In genomic region chr2:181220361-181220760, GRCm38 (mm10) we compare ENCODE assay signal across 9 mouse cellular contexts. TPM values are rescaled to one million over a fixed set of nuclear protein-coding genes. Genes with fewer than 3 reads are reported as not detected.
DNase-seq lines count a peak whose midpoint lies in the region; ATAC-seq and TF ChIP-seq lines count a peak whose summit lies in the region.
"Had no signal": no experiment of that assay in that cellular context is flagged by ENCODE, and none has a peak within 500 bp of the region (broad histone marks: within the 10 kb centered on the region; RNA-seq: fewer than 3 reads in every experiment).

No protein-coding gene starts in this region.

- H3K9ac ChIP-seq in heart, embryonic 14.5 days (ENCODE audit: low read length), result 0 out of 2 replicates have a peak overlapping the region, but pooled peaks have one; percentile 28
- H3K9ac ChIP-seq in liver, embryonic 14.5 days (replicated peaks), result no peak overlapping the region

- H3K4me2 ChIP-seq in heart, embryonic 14.5 days (ENCODE audit: low read length), result peak overlapping the region; percentile 70
- H3K4me2 ChIP-seq in liver, embryonic 14.5 days (ENCODE audit: low read depth), result peak overlapping the region; percentile 49

- peaks cover 4% of the 10 kb centered on the region; the same call in 1 of the 2 replicates for H3K27me3 ChIP-seq in heart, embryonic 14.5 days (ENCODE audit: control insufficient read depth, insufficient read depth, low read length)
- peaks cover 33% of the 10 kb centered on the region for H3K27me3 ChIP-seq in hindbrain, embryonic 10.5 days (ENCODE audit: insufficient read depth, poor library complexity, severe bottlenecking)
- peaks cover 6% of the 10 kb centered on the region for H3K27me3 ChIP-seq in liver, embryonic 14.5 days (ENCODE audit: control insufficient read depth, insufficient read depth, low read length)

- H3K27ac ChIP-seq in heart, embryonic 14.5 days (replicated peaks in 1 of 2; ENCODE audit: control insufficient read depth in 1 of 2, insufficient read depth in 1 of 2, low read depth in 2 of 2, low read length in 2 of 2), result 0 out of 4 replicates have a peak overlapping the region, but pooled peaks of 1 of the 2 experiments have one; percentile 1
- H3K27ac ChIP-seq in brown adipose tissue, adult 24 weeks (replicated peaks; ENCODE audit: low read depth, low read length), result peak overlapping the region; percentile 35
- peak overlapping the region; percentile 69; the same call in 1 of the 2 replicates for H3K27ac ChIP-seq in hindbrain, embryonic 10.5 days
- H3K27ac ChIP-seq in liver, embryonic 14.5 days, result no peak overlapping the region

- DNase-seq in heart, adult 9 months (ENCODE audit: low spot score in 2 of 2), result no peak
- no peak for DNase-seq in hindbrain, embryonic 10.5 days (ENCODE audit: low spot score)
- DNase-seq in liver, embryonic 14.5 days (ENCODE audit: low read depth in 3 of 3, low spot score in 3 of 3), result no peak
- no peak for DNase-seq in left cerebral cortex, adult 9 months (ENCODE audit: low spot score in 2 of 2)

- no peaks in the 10 kb centered on the region for H3K9me3 ChIP-seq in heart, embryonic 14.5 days (ENCODE audit: control insufficient read depth, low read length)
- H3K9me3 ChIP-seq in hindbrain, embryonic 10.5 days, result no peaks in the 10 kb centered on the region
- no peaks in the 10 kb centered on the region for H3K9me3 ChIP-seq in liver, embryonic 14.5 days (ENCODE audit: control insufficient read depth, low read length)

- H3K4me1 ChIP-seq in heart, embryonic 14.5 days (ENCODE audit: control insufficient read depth in 2 of 2, insufficient read depth in 2 of 2, low read length in 2 of 2), result peaks cover 8 to 11% of the 10 kb centered on the region in 2 experiments; a peak in 3 of 4 replicates
- peaks cover 12% of the 10 kb centered on the region; the same call in 1 of the 2 replicates for H3K4me1 ChIP-seq in brown adipose tissue, adult 24 weeks (ENCODE audit: control insufficient read depth, insufficient read depth, insufficient read length, low read length)
- peaks cover 29% of the 10 kb centered on the region for H3K4me1 ChIP-seq in hindbrain, embryonic 10.5 days (replicated peaks)
- peaks cover 6 to 15% of the 10 kb centered on the region in 2 experiments for H3K4me1 ChIP-seq in liver, embryonic 14.5 days (replicated peaks; ENCODE audit: control insufficient read depth in 2 of 2, insufficient read depth in 2 of 2, low read length in 1 of 2)

- 64% methylated on average over 2 of the region's 2 CpGs for WGBS in heart, embryonic 14.5 days
- 57% methylated on average over 2 of the region's 2 CpGs for WGBS in hindbrain, embryonic 10.5 days
- WGBS in liver, embryonic 14.5 days (ENCODE audit: insufficient replicate concordance), result 15% methylated on average over 2 of the region's 2 CpGs

- no peak for TF ChIP-seq CTCF in liver, embryonic 14.5 days (IDR thresholded peaks at IDR 0.05; ENCODE audit: low read depth)

- no peaks in the 10 kb centered on the region for H3K36me3 ChIP-seq in heart, embryonic 14.5 days (ENCODE audit: control insufficient read depth, insufficient read depth, low read length)
- no peaks in the 10 kb centered on the region for H3K36me3 ChIP-seq in hindbrain, embryonic 10.5 days
- no peaks in the 10 kb centered on the region for H3K36me3 ChIP-seq in liver, embryonic 14.5 days (replicated peaks; ENCODE audit: control insufficient read depth, insufficient read depth, low read depth)

- no peak for TF ChIP-seq EP300 in liver, embryonic 14.5 days (IDR thresholded peaks at IDR 0.05; ENCODE audit: low read depth)

- H3K4me3 ChIP-seq in heart, embryonic 14.5 days (ENCODE audit: control insufficient read depth in 1 of 2, insufficient read depth in 1 of 2, low read depth in 1 of 2, low read length in 2 of 2), result peak overlapping the region in 1 of 2 experiments; percentile 35; a peak in 2 of 4 replicates
- H3K4me3 ChIP-seq in brown adipose tissue, adult 24 weeks (ENCODE audit: insufficient read depth, low read depth, low read length), result no peak overlapping the region
- H3K4me3 ChIP-seq in hindbrain, embryonic 10.5 days, result peak overlapping the region; percentile 51
- no peak overlapping the region for H3K4me3 ChIP-seq in liver, embryonic 14.5 days (ENCODE audit: insufficient read depth in 1 of 2, low read depth in 2 of 2, low read length in 2 of 2)

- ATAC-seq in heart, embryonic 14.5 days (ENCODE audit: insufficient number of reproducible peaks, insufficient read depth, low FRiP score, low read depth), result no peak
- no peak for ATAC-seq in liver, embryonic 14.5 days (ENCODE audit: insufficient read depth)
- ATAC-seq in activated CD4-positive, CD25-positive, alpha-beta regulatory T cell, adult 4 months, result no peak
- no peak for ATAC-seq in megakaryocyte progenitor cell, adult 5-6 weeks (replicated peaks; ENCODE audit: poor library complexity)

RNA-seq across cellular contexts. Expression of gene Fndc11, which starts 0.5 kb away (rescaled TPM):
- polyA plus RNA-seq in heart, embryonic 14.5 days (2014; fragmentation: Nextera tagmentation; extraction: Ambion mirVana), result not detected in 2 replicates
- polyA plus RNA-seq in brown adipose tissue, adult 24 weeks (2012; ENCODE audit: insufficient read depth, insufficient read length, missing spikeins), result not detected in 2 replicates
- polyA plus RNA-seq in hindbrain, embryonic 10.5 days (2016; fragmentation: Nextera tagmentation; extraction: Ambion mirVana), result 0.26 and 0.32 TPM in 2 replicates
- 0.22 and 0.25 TPM in 2 replicates for polyA plus RNA-seq in liver, embryonic 14.5 days (2012; rRNA removed)
- 0.14 and 0.24 TPM in 2 replicates for polyA plus RNA-seq in liver, embryonic 14.5 days (2014; fragmentation: Nextera tagmentation; extraction: Ambion mirVana)
- 1 to 10 TPM in 1 of 2 experiments, under 1 TPM in 1; 0.73 to 1.1 TPM for polyA plus RNA-seq in activated CD4-positive, CD25-positive, alpha-beta regulatory T cell, adult 4 months (2017; shearing (Covaris generic))
- not detected in 2 replicates for total RNA-seq in megakaryocyte progenitor cell, adult 5-6 weeks (2015)
- not detected in 2 replicates for total RNA-seq in megakaryocyte progenitor cell, adult 5-6 weeks (2017)
- total RNA-seq: MEL had no signal

RNA-seq across cellular contexts. Expression of gene Srms, which starts 7.4 kb away (rescaled TPM):
- 0.08 and 0.09 TPM in 2 replicates for polyA plus RNA-seq in heart, embryonic 14.5 days (2014; fragmentation: Nextera tagmentation; extraction: Ambion mirVana)
- 1.1 and 1.5 TPM in 2 replicates for polyA plus RNA-seq in brown adipose tissue, adult 24 weeks (2012; ENCODE audit: insufficient read depth, insufficient read length, missing spikeins)
- polyA plus RNA-seq in hindbrain, embryonic 10.5 days (2016; fragmentation: Nextera tagmentation; extraction: Ambion mirVana), result 0.07 TPM in 1 of 2 replicates, not detected in the other
- polyA plus RNA-seq in liver, embryonic 14.5 days (2012; rRNA removed), result 0.15 and 0.19 TPM in 2 replicates
- 0.22 and 0.39 TPM in 2 replicates for polyA plus RNA-seq in liver, embryonic 14.5 days (2014; fragmentation: Nextera tagmentation; extraction: Ambion mirVana)
- polyA plus RNA-seq in activated CD4-positive, CD25-positive, alpha-beta regulatory T cell, adult 4 months (2017; shearing (Covaris generic)), result under 1 TPM; 0.18 to 0.38 TPM
- not detected in 2 replicates for total RNA-seq in megakaryocyte progenitor cell, adult 5-6 weeks (2015)
- not detected in 2 replicates for total RNA-seq in megakaryocyte progenitor cell, adult 5-6 weeks (2017)
- total RNA-seq: MEL had no signal

RNA-seq across cellular contexts. Expression of gene Ptk6, which starts 17.8 kb away (rescaled TPM):
- not detected in 2 replicates for polyA plus RNA-seq in heart, embryonic 14.5 days (2014; fragmentation: Nextera tagmentation; extraction: Ambion mirVana)
- polyA plus RNA-seq in brown adipose tissue, adult 24 weeks (2012; ENCODE audit: insufficient read depth, insufficient read length, missing spikeins), result not detected in 2 replicates
- not detected in 2 replicates for polyA plus RNA-seq in hindbrain, embryonic 10.5 days (2016; fragmentation: Nextera tagmentation; extraction: Ambion mirVana)
- 0.05 and 0.06 TPM in 2 replicates for polyA plus RNA-seq in liver, embryonic 14.5 days (2012; rRNA removed)
- polyA plus RNA-seq in liver, embryonic 14.5 days (2014; fragmentation: Nextera tagmentation; extraction: Ambion mirVana), result 0.05 TPM in 1 of 2 replicates, not detected in the other
- polyA plus RNA-seq in activated CD4-positive, CD25-positive, alpha-beta regulatory T cell, adult 4 months (2017; shearing (Covaris generic)), result not detected
- total RNA-seq in megakaryocyte progenitor cell, adult 5-6 weeks (2015), result not detected in 2 replicates
- not detected in 2 replicates for total RNA-seq in megakaryocyte progenitor cell, adult 5-6 weeks (2017)
- total RNA-seq: MEL had no signal

RNA-seq across cellular contexts. Expression of gene Helz2, which starts 21.5 kb away (rescaled TPM):
- polyA plus RNA-seq in heart, embryonic 14.5 days (2014; fragmentation: Nextera tagmentation; extraction: Ambion mirVana), result 1.3 and 1.6 TPM in 2 replicates
- 4.0 and 5.4 TPM in 2 replicates for polyA plus RNA-seq in brown adipose tissue, adult 24 weeks (2012; ENCODE audit: insufficient read depth, insufficient read length, missing spikeins)
- 0.52 and 1.00 TPM in 2 replicates for polyA plus RNA-seq in hindbrain, embryonic 10.5 days (2016; fragmentation: Nextera tagmentation; extraction: Ambion mirVana)
- 4.2 and 4.6 TPM in 2 replicates for polyA plus RNA-seq in liver, embryonic 14.5 days (2012; rRNA removed)
- polyA plus RNA-seq in liver, embryonic 14.5 days (2014; fragmentation: Nextera tagmentation; extraction: Ambion mirVana), result 1.6 and 2.0 TPM in 2 replicates
- 10 to 100 TPM; 15.5 to 18.4 TPM for polyA plus RNA-seq in activated CD4-positive, CD25-positive, alpha-beta regulatory T cell, adult 4 months (2017; shearing (Covaris generic))
- total RNA-seq in megakaryocyte progenitor cell, adult 5-6 weeks (2015), result 3.4 and 5.0 TPM in 2 replicates
- 4.0 and 4.8 TPM in 2 replicates for total RNA-seq in megakaryocyte progenitor cell, adult 5-6 weeks (2017)

RNA-seq across cellular contexts. Expression of gene Ppdpf, which starts 33.3 kb away (rescaled TPM):
- polyA plus RNA-seq in heart, embryonic 14.5 days (2014; fragmentation: Nextera tagmentation; extraction: Ambion mirVana), result 181 and 193 TPM in 2 replicates
- 153 and 205 TPM in 2 replicates for polyA plus RNA-seq in brown adipose tissue, adult 24 weeks (2012; ENCODE audit: insufficient read depth, insufficient read length, missing spikeins)
- 324 and 415 TPM in 2 replicates for polyA plus RNA-seq in hindbrain, embryonic 10.5 days (2016; fragmentation: Nextera tagmentation; extraction: Ambion mirVana)
- 44.6 and 63.1 TPM in 2 replicates for polyA plus RNA-seq in liver, embryonic 14.5 days (2012; rRNA removed)
- 115 TPM in 2 replicates for polyA plus RNA-seq in liver, embryonic 14.5 days (2014; fragmentation: Nextera tagmentation; extraction: Ambion mirVana)
- 100 to 1,000 TPM; 179 to 181 TPM for polyA plus RNA-seq in activated CD4-positive, CD25-positive, alpha-beta regulatory T cell, adult 4 months (2017; shearing (Covaris generic))
- 85.7 and 109 TPM in 2 replicates for total RNA-seq in megakaryocyte progenitor cell, adult 5-6 weeks (2015)
- 68.8 and 73.0 TPM in 2 replicates for total RNA-seq in megakaryocyte progenitor cell, adult 5-6 weeks (2017)
